Mouse (Mus musculus): ENCODE measurements at regions not wholly inside any gene's neighbourhood (a gene's known extent, or its start where the extent isn't known, plus 50 kb on each side); places are given as distances from the start of the nearest gene placed in this dataset.

GRCm38 (mm10) chr13:32410065-32410464, 71.5 kb upstream of the Gmds start:
- H3K27me3 ChIP-seq (ENCODE audit: control insufficient read depth, insufficient read depth, low read length) = no peaks in the 10 kb centered on the region
- no peaks in the 10 kb centered on the region for H3K4me1 ChIP-seq (replicated peaks; ENCODE audit: control insufficient read depth, insufficient read depth, low read length)
- no peaks in the 10 kb centered on the region for H3K9me3 ChIP-seq (ENCODE audit: control insufficient read depth, low read length)
- no peaks in the 10 kb centered on the region for H3K36me3 ChIP-seq (replicated peaks; ENCODE audit: control insufficient read depth, insufficient read depth)
- no peak overlapping the region for H3K9ac ChIP-seq
- 90% methylated on average over 6 of the region's 6 CpGs for WGBS
- no peak overlapping the region for H3K4me3 ChIP-seq (replicated peaks; ENCODE audit: low read length)
- no peak for DNase-seq (ENCODE audit: low spot score)
- H3K4me2 ChIP-seq (replicated peaks) = no peak overlapping the region
- ATAC-seq (ENCODE audit: low FRiP score) = no peak
- no peak overlapping the region for H3K27ac ChIP-seq

GRCm38 (mm10) chr13:32398616-32399015, 60.1 kb upstream of the Gmds start:
- Histone ChIP-seq H3K9ac (no peak overlapping the region), H3K4me1 (replicated peaks; ENCODE audit: control insufficient read depth, insufficient read depth, low read length) (no peaks in the 10 kb centered on the region), H3K27ac (no peak overlapping the region), H3K9me3 (ENCODE audit: control insufficient read depth, low read length) (no peaks in the 10 kb centered on the region), H3K36me3 (replicated peaks; ENCODE audit: control insufficient read depth, insufficient read depth) (no peaks in the 10 kb centered on the region), H3K27me3 (ENCODE audit: control insufficient read depth, insufficient read depth, low read length) (no peaks in the 10 kb centered on the region), H3K4me3 (replicated peaks; ENCODE audit: low read length) (no peak overlapping the region), H3K4me2 (replicated peaks) (no peak overlapping the region)
- WGBS = 86% methylated on average over 1 of the region's 1 CpGs
- no peak for DNase-seq (ENCODE audit: low spot score)
- ATAC-seq (ENCODE audit: low FRiP score) = no peak
